Mouse (Mus musculus): ENCODE measurements around the gene Orai3.

The Orai3 gene

GRCm38 (mm10) chr7:127798591-127798990, 29.0 kb downstream of the Orai3 start:
- DNase-seq (ENCODE audit: low spot score in 2 of 2) = no peak

GRCm38 (mm10) chr7:127799211-127799610, 29.6 kb downstream of the Orai3 start:
- DNase-seq (ENCODE audit: low spot score in 2 of 2) = no peak

GRCm38 (mm10) chr7:127799738-127800137, 30.1 kb downstream of the Orai3 start:
- no peak for DNase-seq (ENCODE audit: low spot score in 2 of 2)

DNA sequence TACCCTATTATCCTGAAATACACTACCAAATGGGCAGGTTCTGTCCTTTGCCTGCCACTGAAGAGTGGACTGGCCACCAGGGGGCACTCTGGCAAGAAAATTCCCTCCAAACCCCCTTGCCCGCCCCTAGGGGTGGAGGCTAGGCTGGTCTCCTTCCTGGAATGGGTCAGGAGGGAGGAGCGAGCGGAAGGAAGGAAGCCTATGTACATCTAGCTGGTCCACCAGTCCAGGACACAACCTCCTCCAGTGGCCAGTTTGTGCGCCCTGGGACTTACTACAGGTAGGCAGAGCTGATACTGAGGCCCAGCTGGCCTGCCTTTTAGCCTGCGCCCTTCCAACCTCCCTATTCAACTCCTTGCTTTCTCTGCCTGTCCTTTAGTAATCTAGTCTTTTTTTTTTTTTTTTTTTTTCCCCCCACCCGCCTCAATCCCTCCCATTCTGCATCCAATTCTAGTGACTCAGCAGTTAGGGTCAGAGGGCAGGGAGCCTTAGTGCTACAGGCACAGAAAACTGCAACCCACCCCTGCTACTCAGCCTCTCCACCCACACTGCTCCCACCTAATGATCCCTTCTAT, 30.9 kb downstream of the Orai3 start, which contains the start of gene Hsd3b7:
Hsd3b7 (plus strand) TSS at position 170 of the 575 bp plus-strand sequence.
- peak; percentile 67 to 75 for DNase-seq (ENCODE audit: low spot score in 2 of 2)

GRCm38 (mm10) chr7:127801010-127801621, 31.5 kb downstream of the Orai3 start:
- DNase-seq (ENCODE audit: low spot score in 2 of 2) = no peak

DNA sequence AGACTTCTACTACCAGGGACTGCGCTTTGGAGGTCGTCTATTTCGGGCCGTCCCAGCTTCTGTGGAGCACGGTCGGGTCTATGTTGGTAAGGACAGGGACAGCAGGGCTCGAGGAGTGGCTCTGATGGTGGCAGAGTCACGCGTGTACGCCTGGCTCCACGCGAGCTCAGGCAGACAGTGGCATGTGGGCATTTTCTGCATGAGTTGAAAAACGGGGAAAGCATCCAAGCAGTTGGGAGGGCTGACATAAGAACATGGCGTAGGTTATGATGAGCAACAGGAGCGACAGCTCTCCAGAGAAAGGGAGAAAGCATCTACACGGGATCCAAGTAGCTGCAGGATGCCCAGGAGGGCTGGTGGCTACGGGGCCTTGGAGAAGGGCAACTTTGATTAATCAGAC, 32.7 kb downstream of the Orai3 start:
- no peak for DNase-seq (ENCODE audit: low spot score in 2 of 2)

GRCm38 (mm10) chr7:127808821-127809220, 39.2 kb downstream of the Orai3 start:
- no peak for DNase-seq (ENCODE audit: low spot score in 2 of 2)

- no peak for DNase-seq (ENCODE audit: low spot score in 2 of 2)
Observed at GRCm38 (mm10) chr7:127809846-127810245, 40.2 kb downstream of the Orai3 start.

DNA sequence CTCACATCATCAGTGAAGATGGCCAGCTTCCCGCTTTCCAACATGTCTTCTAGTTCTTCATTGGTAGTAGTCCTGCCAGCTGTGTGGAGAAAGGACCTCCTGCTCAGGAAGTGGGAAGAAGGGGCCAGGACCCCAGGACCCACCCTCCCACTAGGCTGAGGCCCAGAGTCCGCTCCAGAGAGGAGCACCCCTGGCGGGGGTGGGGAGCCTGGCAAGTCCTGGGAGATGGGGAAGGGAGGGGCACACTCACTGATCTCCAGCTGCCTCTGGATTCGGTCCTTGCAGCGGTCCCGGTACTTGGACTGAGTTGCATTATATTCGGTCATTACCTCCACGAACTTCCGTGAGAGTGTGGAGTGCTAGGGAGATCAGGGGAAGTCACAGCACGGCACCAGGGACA, 41.0 kb downstream of the Orai3 start:
- DNase-seq (ENCODE audit: low spot score in 2 of 2) = no peak

DNA sequence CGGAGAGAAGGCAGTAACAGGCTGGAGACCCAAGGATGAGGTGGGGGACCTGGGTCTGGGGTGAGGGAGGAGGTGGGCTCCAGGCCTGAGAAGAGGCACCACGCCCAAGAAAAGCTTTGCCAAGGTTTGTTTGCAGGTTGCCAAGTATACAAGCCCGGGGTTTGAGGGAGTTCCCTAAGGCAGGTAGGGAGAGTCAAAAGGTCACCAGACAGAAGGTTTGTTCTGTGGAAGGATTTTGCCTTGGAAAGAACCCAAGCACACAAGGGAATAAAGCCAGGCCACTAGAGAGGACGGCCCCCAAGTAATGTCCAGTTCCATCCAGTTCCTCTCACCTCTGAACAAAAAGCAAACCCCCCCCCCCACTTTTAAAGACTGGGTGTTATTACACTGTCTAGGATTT, 41.6 kb downstream of the Orai3 start:
- no peak for DNase-seq (ENCODE audit: low spot score in 2 of 2)

GRCm38 (mm10) chr7:127812292-127812691, 42.7 kb downstream of the Orai3 start:
- no peak for DNase-seq (ENCODE audit: low spot score in 2 of 2)

- no peak for DNase-seq (ENCODE audit: low spot score in 2 of 2)
Observed at GRCm38 (mm10) chr7:127813821-127814220, 44.2 kb downstream of the Orai3 start.

DNA sequence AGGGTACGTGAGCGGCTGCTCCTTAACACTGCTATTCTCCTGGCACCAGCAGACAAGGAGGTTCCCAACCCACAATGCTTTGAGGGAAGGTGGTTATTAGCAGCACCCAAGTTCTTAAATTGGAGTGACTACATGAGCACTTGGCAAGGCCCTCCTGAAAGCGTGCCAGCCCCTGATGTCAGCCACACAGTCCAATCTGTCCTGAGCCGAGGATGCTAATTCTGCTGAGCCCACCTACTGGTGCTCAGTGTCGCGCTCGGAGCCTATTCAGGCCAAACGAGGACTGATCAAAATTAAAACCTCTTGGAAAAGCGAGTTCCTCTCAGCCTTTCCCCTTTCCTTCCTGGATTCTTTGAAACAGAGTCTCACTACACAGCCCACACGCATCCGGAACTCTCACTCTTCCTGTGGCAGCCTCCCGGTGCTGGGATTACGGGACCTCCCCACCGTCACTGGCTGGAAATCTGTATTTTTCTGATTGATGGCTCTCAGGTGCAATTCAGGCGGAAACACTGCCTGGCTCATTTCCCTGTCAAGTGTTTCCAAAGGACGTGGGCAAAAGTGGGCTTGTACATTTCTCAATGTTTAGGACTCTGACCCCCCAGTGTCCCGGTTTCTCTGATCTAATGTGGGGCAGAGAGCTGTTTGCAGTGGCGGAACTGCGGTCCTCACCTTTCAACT, 44.8 kb downstream of the Orai3 start:
- peak; percentile 77 to 80 for DNase-seq (ENCODE audit: low spot score in 2 of 2)

- DNase-seq (ENCODE audit: low spot score in 2 of 2) = no peak
Observed at GRCm38 (mm10) chr7:127815116-127815665, 45.6 kb downstream of the Orai3 start.

DNA sequence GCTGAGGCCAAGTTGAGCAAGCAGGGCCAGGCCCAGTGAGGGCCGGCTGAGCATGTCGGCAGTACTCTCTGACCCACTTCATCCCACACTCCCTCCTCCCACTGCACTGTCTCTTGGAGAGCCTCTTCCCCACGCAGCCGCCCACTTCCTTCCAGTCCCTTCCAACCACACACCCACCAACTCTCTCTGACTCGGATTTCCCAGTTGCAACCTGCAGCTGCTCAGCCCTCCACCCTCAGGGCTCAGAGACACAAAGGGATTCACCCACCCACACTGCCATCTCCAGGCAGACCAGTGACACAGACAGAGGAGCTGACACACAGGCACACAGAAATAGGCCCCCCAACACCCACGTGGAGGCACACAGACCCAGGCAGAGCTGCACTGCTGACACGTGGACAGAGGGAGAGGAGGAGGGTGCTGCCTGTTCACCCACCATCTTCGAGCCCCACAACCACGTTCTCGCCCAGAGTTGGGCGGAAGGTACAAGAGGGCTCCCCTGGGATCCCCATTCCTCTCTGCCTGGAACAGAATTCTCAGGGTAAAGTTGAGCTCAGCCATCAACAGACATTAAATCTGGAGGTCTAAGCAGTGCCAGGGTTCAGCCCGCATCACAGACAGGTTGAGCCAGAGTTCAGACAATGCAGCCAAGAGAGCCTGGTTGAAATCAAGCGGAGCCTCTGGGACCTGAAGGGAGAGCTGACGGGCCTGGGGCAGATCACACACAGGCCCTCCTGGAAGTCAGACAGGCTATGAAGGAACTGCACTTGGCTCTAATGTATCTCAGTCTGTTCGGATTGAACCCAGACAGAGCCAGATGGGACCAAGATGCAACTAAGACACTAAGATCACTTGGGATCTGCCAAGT, 46.6 kb downstream of the Orai3 start:
- peak; percentile 79 to 90 for DNase-seq (ENCODE audit: low spot score in 2 of 2)

GRCm38 (mm10) chr7:127817053-127817452, 47.4 kb downstream of the Orai3 start:
- no peak for DNase-seq (ENCODE audit: low spot score in 2 of 2)

- no peak for DNase-seq (ENCODE audit: low spot score in 2 of 2)
Observed at GRCm38 (mm10) chr7:127817776-127818175, 48.2 kb downstream of the Orai3 start.

- DNase-seq (ENCODE audit: low spot score in 2 of 2) = no peak
Observed at GRCm38 (mm10) chr7:127820836-127821509, 51.4 kb downstream of the Orai3 start.

- DNase-seq (ENCODE audit: low spot score in 2 of 2) = no peak
Observed at GRCm38 (mm10) chr7:127822494-127822893, 52.9 kb downstream of the Orai3 start.

DNA sequence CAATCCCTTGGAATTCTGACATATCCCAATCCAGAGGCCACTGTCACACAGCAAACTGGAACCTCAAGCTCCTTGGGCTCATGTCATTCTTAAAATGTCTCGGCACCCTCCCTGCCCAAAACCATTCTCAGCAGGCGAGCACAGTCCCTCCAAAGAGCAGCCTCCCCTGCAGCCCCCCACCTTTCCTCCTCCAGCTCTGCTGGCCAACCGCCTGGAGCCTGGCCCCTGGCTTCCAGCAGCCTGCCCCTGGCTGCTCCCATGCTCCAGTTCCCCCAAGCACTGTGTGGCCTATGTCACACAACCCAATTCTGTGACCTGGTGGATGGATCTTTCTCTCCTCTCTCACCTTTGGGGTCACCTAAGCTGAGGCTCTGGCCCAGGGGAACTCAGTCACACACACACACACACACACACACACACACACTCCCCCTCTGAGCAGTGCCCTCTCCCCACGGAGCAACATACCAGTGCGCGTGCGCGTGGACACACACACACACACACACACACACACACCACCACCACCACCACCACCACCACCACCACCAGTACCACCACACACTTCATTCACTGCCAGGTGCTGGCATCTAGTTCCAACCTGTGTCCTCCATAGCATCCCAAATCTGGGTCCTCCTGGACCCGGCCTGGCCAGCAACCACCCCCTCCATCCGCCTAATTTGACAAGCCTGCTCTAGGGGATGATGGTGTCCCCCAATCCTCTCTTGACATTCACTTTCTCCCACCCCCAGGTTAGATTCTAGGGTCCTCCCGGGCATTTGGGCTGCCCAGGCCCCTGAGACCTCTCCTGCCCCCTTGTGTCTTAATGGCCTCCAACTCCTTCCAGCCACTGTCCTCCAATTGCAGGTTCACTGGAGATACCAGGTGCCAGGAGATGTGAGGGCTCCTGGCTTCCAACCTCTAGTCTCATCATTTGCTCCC, 53.9 kb downstream of the Orai3 start:
- no peak for DNase-seq (ENCODE audit: low spot score in 2 of 2)

All from right cerebral cortex, postnatal 36 days (tissue).